Mouse (Mus musculus): ENCODE measurements around the gene Foxm1. TPM values are rescaled to one million over a fixed set of nuclear protein-coding genes. Genes with fewer than 3 reads are reported as not detected.

Gene Foxm1
- total RNA-seq (2012; rRNA removed) (13.7 and 14.7 TPM in 2 replicates), polyA plus RNA-seq (2012; ENCODE audit: insufficient read depth in 1 of 2, insufficient read length in 2 of 2, low read depth in 1 of 2, low replicate concordance in 2 of 2, missing spikeins in 1 of 2) (10 to 100 TPM; 31.1 to 61.9 TPM)

DNA sequence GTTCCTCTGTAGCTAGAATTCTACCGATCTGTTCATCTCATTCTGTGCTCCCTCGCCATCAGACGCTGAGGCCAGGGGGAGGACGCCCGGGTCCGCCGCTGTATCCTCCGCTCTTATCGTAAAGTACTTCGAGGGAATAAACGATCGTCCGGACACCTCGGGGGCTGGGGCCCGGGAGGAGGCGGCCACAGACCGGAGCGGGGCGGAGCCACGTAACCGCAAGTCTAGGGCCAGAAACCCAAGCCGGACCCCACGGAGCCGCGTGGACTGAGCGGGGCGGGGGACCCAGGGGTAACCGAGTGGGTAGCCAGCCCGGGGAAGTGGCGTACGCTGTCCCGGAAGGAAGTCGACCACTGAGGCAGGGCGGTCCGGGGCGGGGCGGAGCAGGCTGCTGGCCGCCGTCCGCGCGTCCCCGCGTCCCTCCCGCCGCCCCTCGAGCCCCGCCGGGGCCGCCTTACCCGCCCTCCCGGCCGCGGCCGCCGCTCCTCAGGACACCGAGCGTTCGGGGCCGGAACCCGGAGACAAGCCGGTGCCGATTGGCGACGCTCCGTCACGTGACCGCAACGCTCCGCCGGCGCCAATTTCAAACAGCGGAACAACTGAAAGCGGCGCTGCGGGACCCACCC lies at the start of gene Foxm1, which contains the start of gene Rhno1:
TSS of gene Foxm1 (plus strand) at position 587 of the 626 bp plus-strand sequence.
TSS of gene Rhno1 (minus strand) at position 531 of the 626 bp plus-strand sequence.
- Histone ChIP-seq H3K79me2 (ENCODE audit: control insufficient read depth, insufficient read depth, low read length, poor library complexity) (peaks cover 46% of the 10 kb centered on the region), H3K4me3 (ENCODE audit: control insufficient read depth in 1 of 2, insufficient read depth in 1 of 2, low read depth in 2 of 2, low read length in 2 of 2) (peak within 1 kb of the TSS; percentile 75 to 88), H3K27ac (ENCODE audit: control insufficient read depth, low read depth, low read length) (peak within 1 kb of the TSS; percentile 88), H3K9me3 (replicated peaks; ENCODE audit: insufficient read depth, low read length) (no peaks in the 10 kb centered on the region), H3K27me3 (ENCODE audit: control insufficient read depth in 1 of 2, insufficient read depth in 2 of 2, low read length in 2 of 2) (no peaks in the 10 kb centered on the region), H3K36me3 (ENCODE audit: control insufficient read depth in 1 of 2, insufficient read depth in 2 of 2, low read length in 2 of 2) (peaks cover 2 to 15% of the 10 kb centered on the region in 2 experiments; a peak in 3 of 4 replicates), H3K4me1 (ENCODE audit: control insufficient read depth in 1 of 2, insufficient read depth in 2 of 2, low read length in 2 of 2) (peaks cover 2 to 7% of the 10 kb centered on the region in 2 experiments; a peak in 2 of 4 replicates), H3K9ac (ENCODE audit: control insufficient read depth, low read depth, low read length, poor library complexity, severe bottlenecking) (peak within 1 kb of the TSS; percentile 88)
- peak; percentile 86 for DNase-seq (ENCODE audit: low read depth, low spot score)
- TF ChIP-seq HCFC1 (IDR thresholded peaks at IDR 0.05; ENCODE audit: low read depth, low read length) (no peak; the same call in 1 of the 2 replicates), BHLHE40 (IDR thresholded peaks at IDR 0.05; ENCODE audit: borderline replicate concordance, low read depth, low read length) (peak; percentile 57; the same call in 1 of the 2 replicates), GATA1 (IDR thresholded peaks at IDR 0.05; ENCODE audit: low read depth, low read length) (no peak), RCOR1 (IDR thresholded peaks at IDR 0.05; ENCODE audit: low read depth, low read length) (no peak), ZMIZ1 (IDR thresholded peaks at IDR 0.05; ENCODE audit: low read depth, low read length) (no peak), POLR2AphosphoS2 (IDR thresholded peaks at IDR 0.05; ENCODE audit: low read length) (0 out of 2 replicates have a peak, but pooled peaks have one; percentile 31), GABPA (IDR thresholded peaks at IDR 0.05; ENCODE audit: low read depth, low read length) (no peak), CTCF (IDR thresholded peaks at IDR 0.05 in 2 of 3, conservative IDR thresholded peaks at IDR 0.05 in 1 of 3; ENCODE audit: control insufficient read depth in 1 of 3, insufficient read depth in 1 of 3, low read depth in 2 of 3, low read length in 3 of 3, poor library complexity in 1 of 3, severe bottlenecking in 1 of 3) (no peak), RAD21 (IDR thresholded peaks at IDR 0.05; ENCODE audit: low read depth, low read length) (no peak), TBP (IDR thresholded peaks at IDR 0.05; ENCODE audit: low read depth, low read length) (0 out of 2 replicates have a peak, but pooled peaks have one; percentile 43), NELFE (IDR thresholded peaks at IDR 0.05; ENCODE audit: low read depth, low read length) (peak; percentile 59), MAFK (IDR thresholded peaks at IDR 0.05; ENCODE audit: borderline replicate concordance, low read depth, low read length) (no peak), MAZ (IDR thresholded peaks at IDR 0.05; ENCODE audit: low read depth, low read length) (no peak), EP300 (IDR thresholded peaks at IDR 0.05; ENCODE audit: low read depth in 1 of 2, low read length in 2 of 2) (no peak), ZKSCAN1 (IDR thresholded peaks at IDR 0.05; ENCODE audit: low read depth, low read length) (no peak), CHD1 (IDR thresholded peaks at IDR 0.05; ENCODE audit: low read depth, low read length) (no peak; the same call in 1 of the 2 replicates), SIN3A (IDR thresholded peaks at IDR 0.05; ENCODE audit: low read length) (peak; percentile 68), MEF2A (IDR thresholded peaks at IDR 0.05; ENCODE audit: extremely low read depth, insufficient replicate concordance, low read depth, low read length, poor library complexity, severe bottlenecking) (no peak), ELF1 (IDR thresholded peaks at IDR 0.05; ENCODE audit: low read depth, low read length) (no peak; the same call in 1 of the 2 replicates), E2F4 (IDR thresholded peaks at IDR 0.05; ENCODE audit: borderline replicate concordance, low read depth, low read length) (peak; percentile 86; the same call in 1 of the 2 replicates), USF2 (IDR thresholded peaks at IDR 0.05; ENCODE audit: borderline replicate concordance in 1 of 2, insufficient read depth in 1 of 2, low read depth in 1 of 2, low read length in 2 of 2) (peak; percentile 49 to 83; a peak in 3 of 4 replicates), TAL1 (IDR thresholded peaks at IDR 0.05; ENCODE audit: low read length) (no peak), MYC (IDR thresholded peaks at IDR 0.05; ENCODE audit: low read depth, low read length) (0 out of 2 replicates have a peak, but pooled peaks have one; percentile 13), USF1 (IDR thresholded peaks at IDR 0.05; ENCODE audit: low read depth, low read length) (peak; percentile 94), POLR2A (IDR thresholded peaks at IDR 0.05; ENCODE audit: control insufficient read depth in 1 of 2, insufficient read depth in 1 of 2, low read depth in 1 of 2, low read length in 2 of 2, poor library complexity in 1 of 2) (peak; percentile 55 to 76; a peak in 3 of 4 replicates), ZC3H11A (IDR thresholded peaks at IDR 0.05; ENCODE audit: low read depth, low read length) (no peak), ZNF384 (IDR thresholded peaks at IDR 0.05; ENCODE audit: low read depth, low read length) (no peak), MAX (IDR thresholded peaks at IDR 0.05; ENCODE audit: low read length) (peak; percentile 72), MYB (IDR thresholded peaks at IDR 0.05; ENCODE audit: low read depth, low read length) (no peak), JUND (IDR thresholded peaks at IDR 0.05; ENCODE audit: low read depth, low read length) (no peak), MXI1 (IDR thresholded peaks at IDR 0.05; ENCODE audit: low read depth, low read length) (peak; percentile 66), UBTF (IDR thresholded peaks at IDR 0.05; ENCODE audit: borderline replicate concordance, insufficient read depth, low read depth, low read length) (0 out of 2 replicates have a peak, but pooled peaks have one; percentile 70), NRF1 (IDR thresholded peaks at IDR 0.05; ENCODE audit: insufficient read depth, low read depth, low read length, poor library complexity, severe bottlenecking) (no peak), ETS1 (IDR thresholded peaks at IDR 0.05; ENCODE audit: low read depth, low read length) (no peak), POLR2AphosphoS5 (IDR thresholded peaks at IDR 0.05; ENCODE audit: borderline replicate concordance, low read depth, low read length) (no peak)
